Mouse (Mus musculus): Measurements from ENCODE around the gene Serinc4. TPM values are rescaled to one million over a fixed set of nuclear protein-coding genes. Genes with fewer than 3 reads are reported as not detected.
"Not testable (repeated sequence)": the region's sequence is repeated elsewhere in the genome, so short reads cannot be mapped to it uniquely, and the experiment has no call there.

Serinc4 gene
- polyA plus RNA-seq, 1 experiment from 2014 or later: 1.6 TPM

DNA sequence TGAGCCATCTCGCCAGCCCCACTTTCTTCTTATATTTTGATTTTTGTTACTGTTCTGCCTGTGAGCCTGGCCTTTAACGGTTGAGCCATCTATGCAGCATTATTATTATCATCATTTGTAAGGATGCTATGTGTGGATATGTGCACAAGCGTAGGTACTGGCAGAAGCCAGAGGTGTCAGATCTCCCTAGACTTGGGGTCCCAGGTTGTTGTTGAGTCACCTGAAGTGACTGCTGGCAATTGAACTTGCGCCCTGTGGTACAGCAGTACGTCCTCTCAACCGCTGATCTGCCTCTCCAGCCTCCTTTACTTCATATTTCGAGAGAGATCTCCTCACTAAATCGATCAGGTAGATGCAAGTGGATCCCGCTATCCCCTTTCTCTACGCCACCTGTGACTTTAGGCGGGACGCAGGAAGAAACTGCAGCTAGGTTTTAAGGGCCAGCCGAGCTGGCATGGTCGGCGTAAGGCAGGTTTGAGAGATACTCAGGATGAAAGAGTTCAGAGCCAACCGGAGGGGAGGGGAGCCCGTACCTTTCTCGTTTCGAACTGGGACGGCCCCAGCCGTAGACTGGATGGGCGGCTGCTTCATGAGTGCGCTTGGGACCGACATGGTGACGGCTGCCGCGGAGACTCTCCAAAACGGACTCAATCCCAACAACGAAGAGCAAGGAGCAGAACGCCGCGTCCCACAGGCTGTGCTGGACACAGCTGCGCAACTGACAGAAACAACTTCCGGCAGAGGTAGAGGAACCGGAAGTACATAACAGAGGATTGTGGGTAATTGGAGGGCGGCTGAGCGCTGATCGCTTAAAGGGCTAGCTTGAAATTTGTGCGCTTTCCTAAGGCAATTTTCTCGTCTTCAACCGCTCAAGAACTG is 17.0 kb upstream of the Serinc4 start, which contains the start of gene Mfap1b:
TSS of gene Mfap1b (minus strand) at position 767 of the 879 bp plus-strand sequence.
- not testable (repeated sequence) for H3K36me3 ChIP-seq (ENCODE audit: control insufficient read depth, insufficient read depth); H3K4me1 ChIP-seq (replicated peaks; ENCODE audit: control insufficient read depth, insufficient read depth, low read length); H3K9me3 ChIP-seq (ENCODE audit: control insufficient read depth, low read length); H3K27me3 ChIP-seq (replicated peaks; ENCODE audit: control insufficient read depth, insufficient read depth, low read length)
- peak within 1 kb of the TSS; percentile 63 for H3K9ac ChIP-seq (replicated peaks; ENCODE audit: low read depth, low read length)
- peak within 1 kb of the TSS; percentile 63 for H3K27ac ChIP-seq (ENCODE audit: low read length)
- WGBS: 5% methylated on average over 39 of the region's 41 CpGs
- H3K4me2 ChIP-seq (ENCODE audit: low read length): peak within 1 kb of the TSS; percentile 75
- peak; percentile 98 for ATAC-seq
- H3K4me3 ChIP-seq (replicated peaks; ENCODE audit: low read length): peak within 1 kb of the TSS; percentile 67

DNA sequence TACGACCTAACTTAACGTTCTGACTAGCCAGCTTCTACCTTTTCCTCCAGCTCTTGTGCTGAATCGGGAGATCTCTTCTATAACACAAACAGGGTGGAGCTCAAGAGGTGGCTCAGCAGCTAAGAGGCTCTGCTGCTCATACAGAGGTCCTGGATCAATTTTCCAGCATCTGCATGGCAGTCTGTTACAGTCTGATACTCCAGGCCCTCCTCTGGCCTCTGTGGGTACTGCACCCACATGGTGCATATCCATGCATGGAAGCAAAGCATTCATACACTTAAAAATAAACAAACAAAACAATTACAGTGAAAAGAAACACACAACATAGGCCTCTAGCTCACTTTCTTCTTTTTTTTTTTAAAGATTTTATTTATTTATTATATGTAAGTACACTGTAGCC is 16.2 kb upstream of the Serinc4 start:
- H3K4me2 ChIP-seq (ENCODE audit: low read length); H3K36me3 ChIP-seq (ENCODE audit: control insufficient read depth, insufficient read depth); H3K27me3 ChIP-seq (replicated peaks; ENCODE audit: control insufficient read depth, insufficient read depth, low read length); H3K27ac ChIP-seq (ENCODE audit: low read length); H3K9ac ChIP-seq (replicated peaks; ENCODE audit: low read depth, low read length); H3K9me3 ChIP-seq (ENCODE audit: control insufficient read depth, low read length); ATAC-seq; H3K4me1 ChIP-seq (replicated peaks; ENCODE audit: control insufficient read depth, insufficient read depth, low read length); H3K4me3 ChIP-seq (replicated peaks; ENCODE audit: low read length): not testable (repeated sequence)
- 97% methylated on average over 3 of the region's 3 CpGs for WGBS

DNA sequence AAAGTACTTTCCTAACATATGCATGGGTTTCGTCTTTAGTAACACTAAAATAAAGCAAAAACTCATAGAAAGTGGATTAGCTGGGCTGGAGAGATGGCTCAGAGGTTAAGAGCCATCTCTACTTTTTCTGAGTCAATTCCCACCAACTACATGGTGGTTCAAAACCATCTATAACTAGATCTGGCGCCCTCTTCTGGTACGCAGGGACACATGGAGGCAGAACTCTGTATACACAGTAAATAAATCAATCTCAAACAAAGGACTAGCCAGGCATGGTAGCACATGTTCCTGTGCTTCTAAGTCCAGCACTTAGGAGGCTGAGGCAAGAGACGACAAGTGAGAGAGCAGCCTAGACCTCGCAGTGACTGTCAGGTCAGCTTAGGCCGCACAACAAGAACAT is 12.4 kb upstream of the Serinc4 start:
- not testable (repeated sequence) for H3K4me3 ChIP-seq (replicated peaks; ENCODE audit: low read length); ATAC-seq; H3K4me2 ChIP-seq (ENCODE audit: low read length); H3K27me3 ChIP-seq (replicated peaks; ENCODE audit: control insufficient read depth, insufficient read depth, low read length); H3K9ac ChIP-seq (replicated peaks; ENCODE audit: low read depth, low read length); H3K27ac ChIP-seq (ENCODE audit: low read length); H3K9me3 ChIP-seq (ENCODE audit: control insufficient read depth, low read length); H3K4me1 ChIP-seq (replicated peaks; ENCODE audit: control insufficient read depth, insufficient read depth, low read length); H3K36me3 ChIP-seq (ENCODE audit: control insufficient read depth, insufficient read depth)
- WGBS: no CpG with 5 or more reads among the region's 6 CpGs

DNA sequence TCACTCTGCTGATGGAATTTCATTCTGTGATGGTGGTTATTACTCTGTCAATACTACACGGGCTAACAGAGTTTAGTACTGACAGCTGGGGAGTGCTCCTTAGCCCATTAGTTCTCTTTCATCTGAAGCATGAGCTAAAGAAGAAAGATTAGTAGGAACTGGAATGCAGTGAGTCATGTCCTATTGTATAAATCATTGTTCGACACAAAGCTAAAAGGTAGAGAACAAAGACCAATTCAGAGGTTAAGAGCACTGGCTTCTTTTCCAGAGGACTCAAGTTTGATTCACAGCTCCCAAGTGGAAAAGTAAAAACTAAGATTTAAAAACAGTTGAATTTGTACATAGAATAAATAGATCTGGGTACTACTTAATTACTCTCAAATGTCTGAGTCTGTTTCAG is 3.5 kb upstream of the Serinc4 start:
- no peak overlapping the region for H3K9ac ChIP-seq (replicated peaks; ENCODE audit: low read depth, low read length)
- no peak for ATAC-seq
- H3K27ac ChIP-seq (ENCODE audit: low read length): no peak overlapping the region
- 60% methylated on average over 2 of the region's 2 CpGs for WGBS
- H3K4me3 ChIP-seq (replicated peaks; ENCODE audit: low read length): no peak overlapping the region
- peaks cover 8% of the 10 kb centered on the region; the same call in 1 of the 2 replicates for H3K36me3 ChIP-seq (ENCODE audit: control insufficient read depth, insufficient read depth)
- H3K4me1 ChIP-seq (replicated peaks; ENCODE audit: control insufficient read depth, insufficient read depth, low read length): peaks cover 11% of the 10 kb centered on the region
- no peaks in the 10 kb centered on the region for H3K9me3 ChIP-seq (ENCODE audit: control insufficient read depth, low read length)
- no peaks in the 10 kb centered on the region for H3K27me3 ChIP-seq (replicated peaks; ENCODE audit: control insufficient read depth, insufficient read depth, low read length)
- no peak overlapping the region for H3K4me2 ChIP-seq (ENCODE audit: low read length)

DNA sequence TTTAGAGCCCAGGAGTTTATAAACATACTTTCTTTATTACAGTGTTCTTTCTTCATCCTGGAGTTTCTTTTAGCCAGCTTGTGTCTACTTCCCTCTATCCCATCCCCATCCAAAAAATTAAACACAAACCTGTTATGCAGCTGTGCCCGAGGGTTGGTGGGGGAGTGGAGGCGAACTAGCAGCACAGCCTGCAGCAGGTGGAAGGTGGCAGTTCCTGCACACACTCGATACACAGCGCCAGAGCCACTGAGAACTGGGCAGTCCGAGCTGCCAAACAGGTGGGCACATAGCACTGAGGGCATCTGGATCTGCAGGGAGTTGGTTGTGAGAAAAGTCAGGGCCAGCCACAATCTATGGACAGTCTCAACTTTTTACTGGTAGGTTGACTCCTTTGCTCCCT is 1.0 kb downstream of the Serinc4 start:
- no peak overlapping the region for H3K9ac ChIP-seq (replicated peaks; ENCODE audit: low read depth, low read length)
- H3K27me3 ChIP-seq (replicated peaks; ENCODE audit: control insufficient read depth, insufficient read depth, low read length): no peaks in the 10 kb centered on the region
- 0 out of 2 replicates have a peak, but pooled peaks cover 4% of the 10 kb centered on the region for H3K36me3 ChIP-seq (ENCODE audit: control insufficient read depth, insufficient read depth)
- H3K9me3 ChIP-seq (ENCODE audit: control insufficient read depth, low read length): no peaks in the 10 kb centered on the region
- WGBS: 78% methylated on average over 5 of the region's 5 CpGs
- no peak overlapping the region for H3K4me3 ChIP-seq (replicated peaks; ENCODE audit: low read length)
- H3K4me2 ChIP-seq (ENCODE audit: low read length): no peak overlapping the region
- H3K27ac ChIP-seq (ENCODE audit: low read length): no peak overlapping the region
- peaks cover 21% of the 10 kb centered on the region for H3K4me1 ChIP-seq (replicated peaks; ENCODE audit: control insufficient read depth, insufficient read depth, low read length)
- ATAC-seq: no peak

DNA sequence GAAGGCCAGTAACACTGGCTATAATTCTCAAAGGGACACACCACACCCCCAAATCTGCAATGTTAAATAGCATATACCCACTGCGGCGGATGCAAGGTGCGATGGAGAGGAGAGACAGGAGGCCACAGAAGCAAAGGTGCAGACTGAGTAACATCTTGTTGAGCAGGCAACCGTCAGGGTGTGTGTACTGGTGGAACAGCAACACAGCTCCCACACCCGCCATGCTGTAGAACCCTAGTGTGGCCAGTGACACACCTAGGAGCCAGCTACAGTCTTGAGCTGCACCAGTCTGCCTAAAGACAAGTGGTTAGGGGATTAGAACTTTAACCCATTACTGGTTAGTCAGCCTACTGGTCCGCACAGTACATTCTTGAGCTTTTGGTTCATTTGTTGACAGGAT is 2.7 kb downstream of the Serinc4 start:
- no peak overlapping the region for H3K4me3 ChIP-seq (replicated peaks; ENCODE audit: low read length)
- H3K4me2 ChIP-seq (ENCODE audit: low read length): no peak overlapping the region
- H3K27ac ChIP-seq (ENCODE audit: low read length): no peak overlapping the region
- ATAC-seq: no peak
- H3K9ac ChIP-seq (replicated peaks; ENCODE audit: low read depth, low read length): no peak overlapping the region
- H3K36me3 ChIP-seq (ENCODE audit: control insufficient read depth, insufficient read depth): 0 out of 2 replicates have a peak, but pooled peaks cover 4% of the 10 kb centered on the region
- H3K9me3 ChIP-seq (ENCODE audit: control insufficient read depth, low read length): no peaks in the 10 kb centered on the region
- peaks cover 26% of the 10 kb centered on the region for H3K4me1 ChIP-seq (replicated peaks; ENCODE audit: control insufficient read depth, insufficient read depth, low read length)
- no peaks in the 10 kb centered on the region for H3K27me3 ChIP-seq (replicated peaks; ENCODE audit: control insufficient read depth, insufficient read depth, low read length)
- 91% methylated on average over 6 of the region's 6 CpGs for WGBS

DNA sequence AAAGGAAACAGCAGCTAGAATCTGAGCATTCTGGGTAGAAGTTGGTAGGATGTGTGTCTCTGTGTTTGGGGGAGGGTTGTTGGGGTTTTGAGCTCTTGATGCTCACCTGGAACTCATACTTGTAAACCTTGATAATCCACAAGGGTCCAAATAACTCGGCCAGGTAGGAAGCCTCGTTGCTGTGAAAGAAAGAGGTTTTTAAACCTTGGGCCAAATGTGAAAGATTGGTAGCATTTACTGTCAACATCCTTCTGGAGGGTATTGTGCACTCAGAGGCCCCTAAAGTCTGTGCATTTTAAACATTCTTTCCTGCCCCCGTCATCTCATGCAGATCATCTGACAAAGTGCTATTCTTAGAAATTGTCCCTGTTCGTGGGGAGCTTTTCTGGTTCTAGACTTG is 3.6 kb downstream of the Serinc4 start, which contains the start of gene Hypk:
TSS of gene Hypk (plus strand) at position 301 of the 400 bp plus-strand sequence.
- Histone ChIP-seq H3K27ac (ENCODE audit: low read length) (no peak within 1 kb of the TSS), H3K9me3 (ENCODE audit: control insufficient read depth, low read length) (no peaks in the 10 kb centered on the region), H3K4me2 (ENCODE audit: low read length) (no peak within 1 kb of the TSS), H3K9ac (replicated peaks; ENCODE audit: low read depth, low read length) (no peak within 1 kb of the TSS), H3K4me3 (replicated peaks; ENCODE audit: low read length) (no peak within 1 kb of the TSS), H3K36me3 (ENCODE audit: control insufficient read depth, insufficient read depth) (no peaks in the 10 kb centered on the region), H3K27me3 (replicated peaks; ENCODE audit: control insufficient read depth, insufficient read depth, low read length) (no peaks in the 10 kb centered on the region), H3K4me1 (replicated peaks; ENCODE audit: control insufficient read depth, insufficient read depth, low read length) (peaks cover 31% of the 10 kb centered on the region)
- no peak for ATAC-seq
- 75% methylated on average over 4 of the region's 4 CpGs for WGBS

DNA sequence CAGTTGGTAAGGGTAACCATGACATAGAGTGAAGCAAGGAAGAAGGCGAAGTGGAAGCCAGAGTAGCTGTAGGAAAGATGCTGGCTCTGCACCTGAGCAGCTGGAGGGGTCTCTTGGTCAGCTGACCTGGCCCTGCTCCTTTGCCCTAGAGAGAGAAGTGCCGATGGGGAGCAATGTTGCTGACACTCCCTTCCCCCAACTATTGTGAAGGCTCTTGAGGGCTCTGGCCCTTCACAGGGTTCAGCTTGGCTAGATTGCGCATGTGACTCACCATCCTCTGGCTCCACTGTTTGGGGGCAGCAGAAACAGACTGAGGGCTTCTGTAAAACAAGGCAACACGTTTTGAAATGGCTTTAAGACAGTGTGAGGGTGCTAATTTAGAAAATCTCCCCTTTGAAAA is 4.2 kb downstream of the Serinc4 start:
- peaks cover 26% of the 10 kb centered on the region for H3K4me1 ChIP-seq (replicated peaks; ENCODE audit: control insufficient read depth, insufficient read depth, low read length)
- no peak for ATAC-seq
- H3K36me3 ChIP-seq (ENCODE audit: control insufficient read depth, insufficient read depth): no peaks in the 10 kb centered on the region
- H3K9ac ChIP-seq (replicated peaks; ENCODE audit: low read depth, low read length): no peak overlapping the region
- H3K4me3 ChIP-seq (replicated peaks; ENCODE audit: low read length): no peak overlapping the region
- WGBS: 83% methylated on average over 4 of the region's 4 CpGs
- no peak overlapping the region for H3K27ac ChIP-seq (ENCODE audit: low read length)
- no peaks in the 10 kb centered on the region for H3K27me3 ChIP-seq (replicated peaks; ENCODE audit: control insufficient read depth, insufficient read depth, low read length)
- H3K9me3 ChIP-seq (ENCODE audit: control insufficient read depth, low read length): no peaks in the 10 kb centered on the region
- no peak overlapping the region for H3K4me2 ChIP-seq (ENCODE audit: low read length)

DNA sequence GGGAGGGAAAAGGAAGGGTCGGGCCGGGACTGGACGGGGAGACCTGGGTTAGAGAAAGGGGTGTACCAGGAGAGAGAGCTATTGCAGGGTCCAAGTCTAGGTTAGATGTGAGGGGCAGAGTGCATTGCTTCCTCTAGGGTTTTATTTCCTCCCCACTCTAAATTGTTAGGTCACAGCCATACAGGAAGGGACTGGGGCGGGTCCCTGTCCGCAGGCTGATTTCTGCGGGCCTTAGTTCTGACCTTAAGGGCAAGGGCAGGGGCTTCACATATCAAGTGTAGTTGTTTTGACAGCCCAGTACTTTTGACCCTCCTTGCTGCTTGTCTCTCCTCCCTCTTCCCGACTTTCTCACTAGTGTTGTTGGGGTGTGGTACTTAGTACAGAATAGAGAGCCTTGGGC is 6.5 kb downstream of the Serinc4 start:
- ATAC-seq: no peak
- Histone ChIP-seq H3K4me1 (replicated peaks; ENCODE audit: control insufficient read depth, insufficient read depth, low read length) (peaks cover 22% of the 10 kb centered on the region), H3K27ac (ENCODE audit: low read length) (peak overlapping the region; percentile 96), H3K27me3 (replicated peaks; ENCODE audit: control insufficient read depth, insufficient read depth, low read length) (no peaks in the 10 kb centered on the region), H3K9ac (replicated peaks; ENCODE audit: low read depth, low read length) (peak overlapping the region; percentile 85), H3K9me3 (ENCODE audit: control insufficient read depth, low read length) (no peaks in the 10 kb centered on the region), H3K4me2 (ENCODE audit: low read length) (peak overlapping the region; percentile 75), H3K4me3 (replicated peaks; ENCODE audit: low read length) (peak overlapping the region; percentile 91), H3K36me3 (ENCODE audit: control insufficient read depth, insufficient read depth) (no peaks in the 10 kb centered on the region)
- 1% methylated on average over 7 of the region's 7 CpGs for WGBS
